Mouse (Mus musculus): Measurements from ENCODE around the gene Tcf25.
"Not testable (repeated sequence)": the region's sequence is repeated elsewhere in the genome, so short reads cannot be mapped to it uniquely, and the experiment has no call there.

Gene Tcf25

DNA sequence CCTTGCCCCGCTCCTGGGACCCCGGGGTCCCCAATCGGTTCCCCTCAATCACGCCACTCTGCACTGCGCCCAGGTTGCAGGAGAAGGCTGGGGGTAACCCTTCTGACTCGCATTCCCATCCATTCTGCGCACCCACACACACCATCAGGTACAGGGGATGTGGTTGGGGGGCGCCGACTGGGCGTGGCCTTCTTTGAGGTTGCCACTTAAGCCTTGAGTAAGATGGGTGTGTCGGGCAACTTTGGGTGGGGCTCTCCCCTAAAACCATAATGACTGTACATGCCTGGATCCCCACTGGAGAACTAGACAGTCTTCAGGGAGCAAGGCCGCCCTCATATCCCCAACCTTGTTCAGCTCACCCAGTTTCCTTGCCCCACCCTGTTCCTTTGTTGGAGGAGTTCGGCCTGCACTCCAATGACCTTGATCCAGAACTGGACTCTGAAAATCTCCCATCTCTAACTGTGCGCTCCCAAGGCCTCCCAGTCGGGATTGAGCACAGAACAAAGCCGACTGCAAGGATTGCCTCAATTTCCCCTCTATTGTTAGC is 38.3 kb downstream of the Tcf25 start:
- no peak for DNase-seq

DNA sequence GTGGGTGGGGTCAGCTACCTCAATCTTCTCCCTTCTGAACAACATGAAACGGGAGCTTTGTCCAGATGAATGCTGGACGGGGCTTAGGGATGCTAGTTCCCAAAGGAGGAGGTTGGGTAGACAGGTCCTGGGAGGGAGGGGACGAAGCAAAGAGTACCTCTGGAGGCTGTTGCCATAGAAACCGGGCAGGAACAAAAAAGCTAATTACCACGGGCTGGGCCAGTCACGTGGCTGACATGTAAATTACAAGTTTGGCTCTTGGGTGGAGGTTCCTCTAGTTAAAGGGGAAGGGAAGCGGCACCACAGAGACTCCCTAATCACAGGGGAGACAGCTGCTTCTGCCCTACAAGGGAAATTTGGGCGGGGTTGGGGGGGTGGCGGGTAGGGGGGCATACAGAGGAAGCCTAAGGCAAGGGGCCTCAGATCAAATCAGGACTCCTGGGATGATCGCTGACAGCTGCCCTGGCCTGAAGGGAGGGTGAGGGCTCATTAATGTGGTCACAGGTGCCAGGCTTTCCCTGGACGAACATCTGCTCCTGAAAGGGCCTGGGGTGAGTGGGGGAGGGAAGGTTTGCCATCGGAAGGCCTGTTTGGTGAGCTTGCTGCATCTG is 39.1 kb downstream of the Tcf25 start:
- DNase-seq = no peak

DNA sequence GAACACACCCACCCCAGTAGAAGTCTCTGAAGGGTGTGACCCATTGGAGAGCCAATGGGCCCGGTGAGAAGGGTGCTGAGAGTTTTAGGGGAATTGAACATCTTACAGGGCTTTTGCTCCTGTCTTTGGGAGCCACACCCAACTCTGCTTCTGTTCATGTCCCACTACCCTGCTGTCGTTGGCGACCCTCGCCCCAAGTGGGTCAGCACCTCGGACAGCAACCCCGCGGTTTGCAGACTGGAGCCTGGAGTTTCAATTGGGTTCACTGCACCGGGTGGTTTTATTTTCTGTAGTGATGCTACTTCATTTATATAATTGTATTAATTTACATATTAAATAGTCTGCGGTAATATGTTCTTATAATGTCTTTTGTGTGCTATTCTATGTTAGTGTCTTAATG is 40.7 kb downstream of the Tcf25 start:
- no peak for DNase-seq

DNA sequence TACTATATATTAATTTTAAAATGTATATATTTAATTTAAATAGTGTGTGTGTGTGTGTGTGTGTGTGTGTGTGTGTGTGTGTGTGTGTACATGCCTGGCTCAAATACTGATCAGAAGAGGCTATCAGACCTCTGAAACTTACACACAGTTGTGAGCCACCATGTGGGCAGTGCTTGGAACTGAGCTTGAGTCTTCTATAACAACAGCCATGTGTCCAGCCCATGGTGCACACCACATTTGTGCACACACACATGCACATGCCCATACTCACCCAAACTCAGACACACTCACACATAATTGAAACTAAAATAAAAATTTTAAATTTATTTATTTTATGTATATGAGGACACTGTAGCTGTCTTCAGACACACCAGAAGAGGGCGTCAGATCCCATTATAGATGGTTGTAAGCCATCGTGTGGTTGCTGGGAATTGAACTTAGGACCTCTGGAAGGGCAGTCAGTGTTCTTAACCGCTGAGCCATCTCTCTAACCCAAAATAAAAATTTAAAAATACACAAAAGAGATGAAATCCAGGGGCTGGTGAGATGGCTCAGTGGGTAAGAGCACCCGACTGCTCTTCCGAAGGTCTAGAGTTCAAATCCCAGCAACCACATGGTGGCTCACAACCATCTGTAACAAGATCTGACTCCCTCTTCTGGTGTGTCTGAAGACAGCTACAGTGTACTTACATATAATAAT is 41.6 kb downstream of the Tcf25 start:
- not testable (repeated sequence) for DNase-seq

DNA sequence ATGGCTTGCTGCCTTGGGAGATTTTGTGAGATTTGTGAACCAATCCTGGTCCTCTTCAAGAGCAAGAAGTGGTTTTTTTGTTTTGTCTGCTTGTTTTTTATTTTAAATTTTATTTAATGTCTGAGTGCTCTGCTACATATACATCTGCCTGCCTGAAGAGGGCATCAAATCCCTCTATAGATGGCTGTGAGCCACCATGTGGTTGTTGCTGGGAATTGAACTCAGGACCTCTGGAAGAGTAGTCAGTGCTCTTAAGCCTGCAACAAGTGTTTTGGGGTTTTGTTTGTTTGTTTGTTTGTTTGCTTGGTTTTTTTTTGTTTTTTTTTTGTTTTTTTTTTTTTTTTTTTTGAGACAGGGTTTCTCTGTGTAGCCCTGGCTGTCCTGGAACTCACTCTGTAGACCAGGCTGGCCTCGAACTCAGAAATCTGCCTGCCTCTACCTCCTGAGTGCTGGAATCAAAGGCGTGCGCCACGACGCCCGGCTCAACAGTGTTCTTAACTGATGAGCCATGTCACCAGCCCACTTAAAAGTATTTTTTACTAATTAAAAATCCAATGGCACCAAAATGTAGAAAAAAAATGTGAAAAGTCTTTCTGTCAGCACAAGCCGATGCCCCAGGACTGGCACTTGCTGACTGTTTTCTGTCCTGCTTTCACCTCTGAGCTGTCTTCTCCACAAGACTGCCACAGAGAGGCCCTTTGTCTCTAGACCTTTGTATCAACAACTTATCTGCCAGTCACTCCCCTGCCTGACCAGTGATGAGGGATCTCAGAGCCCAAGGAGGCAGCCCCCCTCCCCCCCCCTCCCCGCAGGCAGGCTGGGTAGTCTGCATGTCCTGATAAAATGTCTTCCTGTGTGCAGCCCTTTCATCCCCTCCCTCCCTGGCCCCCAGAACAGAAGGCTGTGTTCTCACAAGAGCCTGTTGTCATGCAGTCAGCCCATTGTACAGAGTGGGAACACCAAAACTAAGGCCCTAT is 42.7 kb downstream of the Tcf25 start:
- no peak for DNase-seq

DNA sequence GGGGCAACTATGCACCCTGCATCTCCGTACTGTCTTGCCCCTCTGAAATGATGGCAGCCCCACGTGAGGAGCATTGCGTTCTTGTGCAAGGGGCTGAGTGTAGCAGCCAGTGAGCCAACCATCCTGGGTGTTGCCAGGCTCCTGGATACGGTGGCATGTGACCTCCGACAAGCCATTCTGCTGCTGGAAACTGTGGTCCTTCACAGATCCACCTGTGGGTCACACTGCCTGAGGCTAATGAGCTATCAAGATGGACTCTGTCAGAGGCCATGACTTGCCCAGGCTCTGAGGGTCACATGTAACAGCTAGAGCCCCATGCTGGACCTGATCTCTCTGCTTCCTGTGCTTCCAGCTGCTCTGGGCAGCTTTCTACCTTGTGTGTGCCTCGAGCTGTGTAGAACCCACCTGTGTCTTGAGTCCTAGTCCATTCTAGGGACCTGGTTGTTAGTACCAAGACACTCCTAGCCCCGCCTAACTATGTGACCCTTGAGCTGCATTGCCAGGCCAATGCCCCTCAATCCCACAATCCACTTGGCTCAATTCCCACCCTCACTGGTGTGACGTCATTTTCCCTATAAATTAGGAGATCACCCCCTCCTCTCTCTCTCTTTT is 43.5 kb downstream of the Tcf25 start:
- DNase-seq = no peak

DNA sequence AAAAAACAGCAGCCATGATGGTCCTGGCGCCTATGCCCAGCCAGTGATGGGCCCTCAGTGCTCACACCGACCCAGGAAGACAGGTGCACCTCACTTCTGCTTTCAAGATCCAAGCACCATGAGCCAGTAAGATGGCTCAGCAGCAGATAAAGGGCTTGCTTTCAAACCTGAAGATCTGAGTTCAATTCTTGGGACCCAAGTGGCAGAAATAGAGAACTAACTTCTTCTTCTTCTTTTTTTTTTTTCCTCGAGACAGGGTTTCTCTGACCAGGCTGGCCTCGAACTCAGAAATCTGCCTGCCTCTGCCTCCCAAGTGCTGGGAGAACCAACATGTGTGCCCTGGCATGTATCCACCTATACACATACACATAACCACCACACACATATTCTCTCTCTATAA is 46.2 kb downstream of the Tcf25 start:
- no peak for DNase-seq

DNA sequence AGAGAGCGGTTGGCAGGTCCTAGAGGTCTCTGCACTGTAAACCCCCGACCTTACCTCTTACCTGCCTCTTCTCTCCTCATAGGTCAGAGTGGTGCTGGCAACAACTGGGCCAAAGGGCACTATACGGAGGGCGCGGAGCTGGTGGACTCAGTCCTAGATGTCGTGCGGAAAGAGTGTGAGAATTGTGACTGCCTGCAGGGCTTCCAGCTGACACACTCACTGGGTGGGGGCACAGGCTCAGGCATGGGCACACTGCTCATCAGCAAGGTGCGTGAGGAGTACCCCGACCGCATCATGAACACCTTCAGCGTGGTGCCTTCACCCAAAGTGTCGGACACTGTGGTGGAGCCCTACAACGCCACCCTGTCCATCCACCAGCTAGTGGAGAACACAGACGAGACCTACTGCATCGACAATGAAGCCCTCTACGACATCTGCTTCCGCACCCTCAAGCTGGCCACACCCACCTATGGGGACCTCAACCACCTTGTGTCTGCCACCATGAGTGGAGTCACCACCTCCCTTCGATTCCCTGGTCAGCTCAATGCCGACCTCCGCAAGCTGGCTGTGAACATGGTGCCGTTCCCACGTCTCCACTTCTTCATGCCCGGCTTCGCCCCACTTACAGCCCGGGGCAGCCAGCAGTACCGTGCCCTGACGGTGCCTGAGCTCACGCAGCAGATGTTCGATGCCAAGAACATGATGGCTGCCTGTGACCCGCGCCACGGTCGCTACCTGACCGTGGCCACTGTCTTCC is 47.1 kb downstream of the Tcf25 start:
- DNase-seq = no peak

DNA sequence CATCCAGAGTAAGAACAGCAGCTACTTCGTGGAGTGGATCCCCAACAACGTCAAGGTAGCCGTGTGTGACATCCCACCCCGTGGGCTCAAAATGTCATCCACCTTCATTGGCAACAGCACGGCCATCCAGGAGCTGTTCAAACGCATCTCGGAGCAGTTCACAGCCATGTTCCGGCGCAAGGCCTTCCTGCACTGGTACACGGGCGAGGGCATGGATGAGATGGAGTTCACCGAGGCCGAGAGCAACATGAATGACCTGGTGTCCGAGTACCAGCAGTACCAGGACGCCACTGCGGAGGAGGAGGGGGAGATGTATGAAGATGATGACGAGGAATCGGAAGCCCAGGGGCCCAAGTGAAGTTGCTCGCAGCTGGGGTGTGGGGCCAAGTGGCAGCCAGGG is 47.8 kb downstream of the Tcf25 start:
- DNase-seq = no peak

DNA sequence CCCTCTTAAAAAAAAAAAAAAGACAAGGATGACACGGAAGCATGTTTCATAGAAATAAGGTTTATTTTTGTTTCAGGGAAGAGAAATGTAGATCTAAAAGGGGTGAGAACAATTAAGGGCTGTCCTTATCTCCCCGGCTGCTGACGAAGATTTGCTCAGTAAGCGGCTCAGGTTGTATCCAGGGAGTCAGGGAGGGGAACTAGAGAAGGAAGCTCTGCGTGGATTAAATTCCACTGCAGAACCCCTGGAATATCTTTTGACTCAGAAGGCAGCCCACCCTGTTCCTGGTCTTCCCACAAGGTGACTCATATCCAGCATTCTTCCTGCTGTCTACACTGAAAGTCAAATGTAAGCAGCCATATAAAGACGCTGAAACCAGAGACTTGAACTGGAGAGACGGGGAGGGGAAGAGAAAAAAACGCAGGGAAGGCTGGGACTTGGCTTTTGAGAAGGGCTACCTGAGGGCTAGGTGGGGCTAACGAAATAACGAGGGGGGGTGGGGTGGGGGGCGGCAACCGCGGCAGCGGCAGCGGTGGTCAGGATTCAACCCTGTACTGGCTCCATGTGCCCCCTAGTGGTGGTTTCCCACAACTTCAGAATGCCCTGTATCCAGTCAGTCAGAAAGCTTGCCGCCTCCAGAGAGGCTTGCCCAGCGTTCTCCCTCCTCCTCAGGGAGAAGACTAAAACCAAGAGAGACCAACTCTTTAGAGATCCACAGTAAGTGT is 48.7 kb downstream of the Tcf25 start:
- peak; percentile 87 for DNase-seq

DNA sequence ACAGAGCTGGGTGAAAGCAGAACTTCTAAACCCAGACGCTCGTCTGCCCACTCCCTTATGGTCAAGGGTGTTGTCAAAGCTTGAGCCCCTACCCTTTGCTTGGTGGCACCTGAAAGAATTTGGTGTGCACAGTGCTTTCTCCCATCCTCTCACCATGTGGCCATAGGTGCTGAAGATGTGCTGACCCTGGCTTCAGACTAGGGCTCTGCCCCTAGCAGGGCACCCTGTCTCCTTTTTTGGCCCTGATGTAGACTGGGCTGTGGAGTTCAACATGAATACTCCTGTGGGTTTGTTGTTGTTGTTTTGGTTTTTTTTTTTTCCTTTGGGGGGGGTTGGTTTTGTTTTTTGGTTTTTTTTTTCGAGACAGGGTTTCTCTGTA is 49.2 kb downstream of the Tcf25 start:
- no peak for DNase-seq

DNA sequence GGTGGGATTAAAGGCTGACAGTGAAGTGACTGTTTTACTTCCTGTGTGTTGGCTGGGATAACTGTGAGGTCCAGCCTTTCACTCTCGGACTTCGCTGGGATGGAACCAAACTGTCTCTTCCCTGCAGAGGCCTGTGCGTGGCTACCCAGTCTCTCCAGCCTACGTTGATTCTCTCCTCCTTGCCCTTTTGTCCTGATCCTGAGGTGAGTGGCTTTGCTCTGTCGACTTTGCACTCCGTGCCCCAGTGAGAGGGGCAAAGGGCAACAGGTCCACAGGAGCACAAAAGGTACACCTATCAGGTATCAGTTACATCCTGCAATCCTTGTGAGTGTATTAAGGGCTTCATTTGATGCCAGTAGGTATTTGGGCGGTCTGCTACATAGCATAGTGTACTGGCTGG is 49.9 kb downstream of the Tcf25 start, which contains the start of gene Def8:
Gene Def8 (plus strand): TSS at position 87 of the 400 bp plus-strand sequence.
- peak; percentile 42 to 80 for DNase-seq

DNA sequence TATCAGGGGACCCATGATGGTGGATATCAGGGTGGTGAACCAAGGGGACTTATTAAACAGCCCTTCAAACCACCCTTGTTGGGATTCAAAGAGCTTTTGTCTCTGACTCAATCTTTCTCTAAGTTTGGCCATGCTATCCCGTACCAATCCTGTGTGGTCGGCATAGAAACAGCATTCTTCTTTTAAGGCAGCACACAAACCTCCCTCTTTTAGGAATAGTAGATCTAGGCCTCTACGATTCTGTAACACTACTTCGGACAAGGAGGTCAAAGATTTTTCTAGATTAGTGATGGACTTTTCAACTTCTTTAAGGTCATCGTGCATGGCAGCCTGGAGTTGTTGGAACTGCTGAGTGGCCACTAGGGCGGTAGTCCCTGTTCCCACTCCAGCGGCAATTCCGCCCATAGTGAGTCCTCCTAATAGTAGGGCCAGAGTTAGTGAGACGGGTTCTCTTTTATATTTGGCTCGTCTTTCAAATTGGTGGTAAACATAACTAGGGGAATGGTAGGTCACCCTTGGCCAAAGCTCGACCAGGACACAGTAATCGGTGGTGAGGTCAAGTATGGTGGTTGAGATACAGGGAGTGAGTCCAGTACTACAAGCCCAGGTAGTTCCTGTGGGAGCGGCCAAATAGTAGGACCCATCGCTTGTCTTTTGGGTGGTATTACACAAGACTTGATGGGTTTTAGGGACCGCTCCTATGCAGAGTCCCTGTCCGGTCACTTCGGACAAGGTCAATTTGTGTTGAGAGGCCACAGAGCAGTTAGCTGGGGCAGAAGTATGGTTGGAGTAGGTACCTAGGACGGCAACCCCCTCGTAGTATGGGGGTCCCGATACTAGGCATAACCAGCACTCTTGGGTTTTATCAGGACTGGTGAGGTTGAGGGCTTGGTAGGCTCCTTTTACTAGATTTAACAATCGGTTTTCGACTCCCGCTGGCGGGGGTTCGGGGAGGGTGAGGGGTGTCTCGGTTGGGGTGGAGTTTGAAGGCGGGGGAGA is 53.3 kb downstream of the Tcf25 start:
- no peak for DNase-seq

DNA sequence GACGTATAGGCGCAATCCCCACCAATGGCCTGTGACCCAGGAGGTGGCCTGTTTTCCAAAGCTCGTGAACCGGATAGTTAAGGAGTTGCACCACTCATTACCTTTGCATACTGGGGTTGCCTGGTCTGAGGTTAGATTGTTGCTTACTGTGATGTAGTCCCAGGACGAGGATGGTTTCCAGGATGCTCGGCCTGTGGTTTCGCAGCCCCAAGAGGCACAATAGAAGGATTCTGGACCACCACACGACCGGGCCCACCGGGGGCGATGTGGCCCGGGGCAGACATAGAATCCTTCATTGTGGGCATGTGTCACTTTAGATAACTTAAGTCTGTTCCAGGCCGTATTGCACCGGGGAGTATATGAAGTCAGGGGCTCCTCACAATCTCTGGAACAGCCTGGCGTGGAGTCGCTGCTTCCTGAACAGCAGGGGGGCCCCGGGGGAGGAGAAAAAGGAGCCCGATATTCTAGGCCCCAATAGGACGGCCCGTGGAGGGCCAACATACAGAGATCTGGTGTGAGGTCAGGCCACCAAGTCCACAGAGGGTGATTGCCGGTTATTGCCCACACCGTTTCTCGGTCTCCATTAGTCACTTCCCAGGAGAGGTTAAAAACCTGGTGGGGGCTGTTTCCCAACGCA is 54.2 kb downstream of the Tcf25 start:
- no peak for DNase-seq

DNA sequence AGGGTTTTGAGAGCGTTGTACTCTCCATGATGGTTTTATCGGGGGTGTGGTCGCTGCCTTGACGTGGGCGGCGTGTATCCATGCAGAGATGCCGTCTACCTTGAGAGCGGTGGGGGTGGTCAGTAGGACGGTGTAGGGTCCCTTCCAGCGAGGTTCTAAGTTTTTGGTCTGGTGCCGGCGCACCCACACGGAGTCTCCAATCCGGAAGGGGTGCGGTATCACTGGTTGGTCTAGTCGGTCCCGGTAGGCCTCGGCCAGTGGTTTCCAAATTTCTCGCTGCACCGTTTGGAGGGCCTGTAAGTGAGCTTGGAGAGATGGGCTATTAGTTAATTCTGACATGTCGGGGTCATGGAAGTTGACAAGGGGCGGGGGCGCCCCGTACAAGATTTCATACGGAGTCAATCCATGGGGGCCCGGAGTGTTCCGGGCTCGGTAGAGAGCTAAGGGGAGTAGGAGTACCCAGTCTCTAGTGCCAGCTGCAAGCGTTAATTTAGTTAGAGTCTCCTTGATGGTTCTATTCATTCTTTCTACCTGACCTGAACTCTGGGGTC is 54.9 kb downstream of the Tcf25 start:
- DNase-seq = no peak

DNA sequence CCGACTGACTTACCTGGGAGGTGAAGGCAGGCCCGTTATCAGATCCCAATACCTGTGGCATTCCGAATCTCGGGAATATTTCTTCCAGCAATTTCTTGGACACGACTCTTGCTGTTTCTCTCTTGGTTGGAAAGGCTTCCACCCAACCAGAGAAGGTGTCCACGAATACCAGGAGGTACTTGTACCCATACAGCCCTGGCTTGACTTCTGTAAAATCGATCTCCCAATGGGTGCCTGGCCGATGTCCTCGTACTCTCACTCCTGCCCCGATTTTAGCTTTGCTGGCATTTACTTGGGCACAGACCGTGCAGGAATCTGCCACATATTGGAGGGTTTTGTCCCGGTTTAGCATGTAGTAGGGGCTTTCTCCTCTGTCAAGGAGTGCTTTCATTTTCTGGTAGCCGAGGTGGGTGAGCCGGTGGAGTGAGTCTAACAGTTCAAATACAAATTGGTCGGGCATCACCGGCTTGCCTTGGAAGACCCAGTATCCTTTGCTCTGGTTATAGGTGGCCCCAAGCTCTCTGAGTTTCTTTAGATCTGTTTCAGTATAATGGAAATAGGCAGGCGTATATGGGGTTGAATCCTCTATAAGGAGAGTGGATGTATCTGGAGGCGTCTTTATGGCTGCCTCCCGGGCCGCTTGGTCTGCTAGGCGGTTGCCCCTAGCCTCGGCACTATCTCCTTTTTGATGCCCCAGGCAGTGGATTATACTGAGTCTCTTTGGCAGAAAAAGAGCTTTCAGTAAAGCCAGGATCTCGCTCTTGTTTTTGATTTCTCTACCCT is 55.6 kb downstream of the Tcf25 start:
- no peak for DNase-seq

DNA sequence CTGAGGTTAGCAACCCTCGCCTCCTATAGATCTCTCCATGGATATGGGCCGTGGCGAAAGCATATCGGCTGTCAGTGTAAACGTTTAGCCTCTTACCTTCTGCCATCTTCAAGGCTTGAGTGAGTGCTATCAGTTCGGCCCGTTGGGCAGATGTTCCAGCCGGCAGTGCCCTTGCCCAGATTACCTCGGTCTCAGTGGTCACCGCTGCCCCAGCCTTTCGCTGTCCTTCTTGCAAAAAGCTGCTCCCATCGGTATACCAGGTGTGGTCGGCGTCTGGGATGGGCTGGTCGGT is 56.1 kb downstream of the Tcf25 start:
- not testable (repeated sequence) for DNase-seq

DNA sequence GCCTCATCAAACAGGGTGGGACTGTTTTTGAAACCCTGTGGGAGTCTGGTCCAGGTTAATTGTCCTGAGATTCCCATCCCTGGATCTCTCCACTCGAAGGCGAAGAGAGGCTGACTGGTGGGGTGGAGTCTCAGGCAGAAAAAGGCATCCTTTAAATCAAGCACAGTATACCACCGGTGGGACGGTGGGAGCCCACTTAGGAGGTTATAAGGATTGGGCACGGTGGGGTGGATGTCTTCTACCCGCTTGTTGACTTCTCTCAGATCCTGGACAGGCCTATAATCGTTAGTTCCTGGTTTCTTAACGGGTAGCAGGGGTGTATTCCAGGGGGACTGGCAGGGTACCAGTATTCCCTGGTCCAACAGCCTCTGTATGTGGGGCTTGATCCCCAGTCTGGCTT is 57.4 kb downstream of the Tcf25 start:
- DNase-seq = not testable (repeated sequence)
